Mouse (Mus musculus) limb, embryonic 14.5 days (tissue): ENCODE measurements at regions not wholly inside any gene's neighbourhood (a gene's known extent, or its start where the extent isn't known, plus 50 kb on each side); places are given as distances from the start of the nearest gene placed in this dataset.

Source experiments
- ATAC-seq: fragments of 200-750 bp; cut with Nextera tagmentation; 2 replicates; pipeline ENCODE4 v1.8.0; 2017; ENCODE audit warnings: low read depth, moderate number of reproducible peaks, moderate TSS enrichment; ENCODE audit not compliant: low FRiP score
- DNase-seq: peaks from one replicate; pipeline ENCODE4 v3.0.0-alpha.2; 2015; ENCODE audit warnings: low spot score
- H3K27ac ChIP-seq: fragments of 300-500 bp; sonication (generic); replicated peaks from 2 replicates; pipeline ENCODE4 v1.5.1; 2014; ENCODE audit warnings: low read depth, mild to moderate bottlenecking, low read length, moderate library complexity, mixed read lengths
- H3K27me3 ChIP-seq: fragments of 300-500 bp; sonication (generic); 2 replicates; pipeline ENCODE4 v1.6.1; 2014; ENCODE audit warnings: low read length, mixed read lengths; ENCODE audit not compliant: control insufficient read depth, insufficient read depth
- H3K36me3 ChIP-seq: fragments of 300-500 bp; sonication (generic); 2 replicates; pipeline ENCODE4 v1.6.1; 2014; ENCODE audit warnings: mild to moderate bottlenecking, low read length, moderate library complexity, mixed read lengths; ENCODE audit not compliant: control insufficient read depth, insufficient read depth
- H3K4me1 ChIP-seq: fragments of 300-500 bp; sonication (generic); 2 replicates; pipeline ENCODE4 v1.6.1; 2014; ENCODE audit warnings: antibody characterized with exemption, low read length, mixed read lengths; ENCODE audit not compliant: control insufficient read depth, insufficient read depth
- H3K4me2 ChIP-seq: fragments of 300-500 bp; sonication (generic); replicated peaks from 2 replicates; pipeline ENCODE4 v1.6.1; 2014; ENCODE audit warnings: low read depth, mild to moderate bottlenecking, low read length, moderate library complexity; ENCODE audit not compliant: severe bottlenecking
- H3K4me3 ChIP-seq: fragments of 300-500 bp; sonication (generic); replicated peaks from 2 replicates; pipeline ENCODE4 v1.5.1; 2014; ENCODE audit warnings: low read length
- H3K9ac ChIP-seq: fragments of 300-500 bp; sonication (generic); 2 replicates; pipeline ENCODE4 v1.6.1; 2014; ENCODE audit warnings: mild to moderate bottlenecking, low read depth, low read length, moderate library complexity; ENCODE audit not compliant: severe bottlenecking
- H3K9me3 ChIP-seq: fragments of 300-500 bp; sonication (generic); 2 replicates; pipeline ENCODE4 v1.6.1; 2016; ENCODE audit warnings: low read length; ENCODE audit not compliant: control insufficient read depth
- POLR2A ChIP-seq: fragments of 200-500 bp; IDR thresholded peaks from 2 replicates; pipeline ENCODE4 v1.8.0; 2012; ENCODE audit warnings: inconsistent platforms, mild to moderate bottlenecking, moderate library complexity, borderline replicate concordance; ENCODE audit not compliant: insufficient read depth, insufficient read length; ENCODE audit errors: extremely low read depth
- WGBS: fragments of 180-500 bp; shearing (Covaris S2); extraction: QIAGEN DNeasy Blood & Tissue Kit; methylation state at CpG from one replicate; pipeline ENCODE4 v1.1.7; 2014; 5-methylcytosine and 5-hydroxymethylcytosine counted together

- H3K9me3 ChIP-seq: no peaks in the 10 kb centered on the region
- ATAC-seq (no peak), DNase-seq (no peak)
- H3K36me3 ChIP-seq: no peaks in the 10 kb centered on the region
- no peak for TF ChIP-seq POLR2A
- H3K4me2 ChIP-seq: no peak overlapping the region
- no peaks in the 10 kb centered on the region for H3K4me1 ChIP-seq
- 49% methylated on average over 5 of the region's 5 CpGs for WGBS
- H3K9ac ChIP-seq: no peak overlapping the region
- no peak overlapping the region for H3K27ac ChIP-seq
- no peaks in the 10 kb centered on the region for H3K27me3 ChIP-seq
- H3K4me3 ChIP-seq: no peak overlapping the region
Observed at GRCm38 (mm10) chr10:51191407-51192059, 288.9 kb upstream of the Gm49339 start.

- H3K4me2 ChIP-seq: no peak overlapping the region
- WGBS: 69% methylated on average over 4 of the region's 4 CpGs
- no peaks in the 10 kb centered on the region for H3K4me1 ChIP-seq
- DNase-seq (no peak), ATAC-seq (no peak)
- H3K9ac ChIP-seq: no peak overlapping the region
- H3K27ac ChIP-seq: no peak overlapping the region
- TF ChIP-seq POLR2A: no peak
- no peak overlapping the region for H3K4me3 ChIP-seq
- no peaks in the 10 kb centered on the region for H3K9me3 ChIP-seq
- H3K27me3 ChIP-seq: no peaks in the 10 kb centered on the region
- no peaks in the 10 kb centered on the region for H3K36me3 ChIP-seq
Observed at GRCm38 (mm10) chr10:51219481-51219880, 260.9 kb upstream of the Gm49339 start.

DNA sequence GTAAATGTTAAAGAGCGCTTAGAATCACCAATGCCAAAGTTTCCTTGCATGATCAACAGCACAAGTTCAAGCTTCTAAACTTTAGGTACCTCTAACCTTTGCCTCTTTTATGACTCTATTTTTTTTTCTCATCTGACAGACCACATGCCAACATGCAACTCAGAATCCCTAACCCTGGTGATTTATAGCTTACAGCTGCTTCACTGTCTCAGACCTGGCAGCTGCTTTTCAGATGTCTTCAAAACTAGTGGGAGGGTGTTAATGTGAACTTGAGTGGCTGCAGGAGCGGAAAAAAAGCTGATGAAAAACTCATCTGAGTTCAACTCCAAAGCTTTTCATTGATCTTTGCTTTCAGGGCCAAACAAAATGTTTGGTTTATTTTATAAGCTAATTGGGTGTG lies 246.8 kb upstream of the Gm49339 start:
- peak; percentile 27 for DNase-seq
- Histone ChIP-seq H3K4me1 (no peaks in the 10 kb centered on the region), H3K27me3 (no peaks in the 10 kb centered on the region), H3K4me2 (no peak overlapping the region), H3K4me3 (no peak overlapping the region), H3K27ac (no peak overlapping the region), H3K9ac (no peak overlapping the region), H3K36me3 (no peaks in the 10 kb centered on the region), H3K9me3 (no peaks in the 10 kb centered on the region)
- 46% methylated on average over 2 of the region's 2 CpGs for WGBS
- no peak for ATAC-seq
- TF ChIP-seq POLR2A: no peak

DNA sequence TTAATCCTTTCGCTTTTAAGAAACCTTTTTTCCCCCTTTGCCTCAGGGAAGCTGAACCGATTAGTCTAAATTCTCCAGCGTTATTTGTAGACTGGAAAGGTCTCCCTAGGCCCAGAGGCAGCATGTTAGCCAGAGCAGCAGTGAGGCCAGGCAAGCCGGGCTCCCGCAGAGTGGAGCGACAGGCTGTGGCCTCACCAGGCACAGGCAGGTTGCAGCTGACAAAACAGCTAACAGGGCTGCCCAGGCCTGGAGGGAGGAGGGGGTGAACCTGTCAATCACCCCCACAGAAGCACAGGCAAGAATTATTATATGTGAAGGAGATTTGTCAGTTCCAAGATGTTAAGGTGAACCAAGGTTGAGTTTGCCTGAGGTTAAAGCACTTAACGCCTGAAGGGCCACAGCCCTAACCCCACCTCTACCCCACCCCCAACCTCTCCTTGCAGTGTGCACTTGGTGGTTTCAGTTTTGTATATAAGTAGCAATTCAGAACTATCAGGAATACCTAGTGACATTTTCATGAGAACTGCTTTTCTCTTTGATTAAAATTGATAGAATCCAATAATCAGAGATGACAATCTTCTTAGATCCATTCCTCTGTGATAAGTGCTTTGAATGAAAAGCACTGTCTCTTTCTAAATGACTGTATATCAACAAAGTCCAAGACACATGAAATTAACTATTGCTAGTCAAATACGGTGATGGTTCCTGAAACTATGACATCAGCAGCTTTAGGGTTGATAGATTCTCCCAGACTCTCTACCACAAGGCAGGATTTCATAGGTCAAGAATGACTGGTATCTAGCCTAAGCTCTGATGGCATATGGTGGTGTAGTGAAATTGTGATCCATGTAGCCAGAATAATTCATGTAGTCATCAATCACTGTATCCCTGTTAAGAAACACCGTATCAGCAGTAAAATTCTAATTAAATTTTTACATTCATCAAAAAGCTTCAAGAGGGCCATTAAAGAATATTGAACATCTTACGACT lies 244.5 kb upstream of the Gm49339 start:
- TF ChIP-seq POLR2A: no peak
- no peaks in the 10 kb centered on the region for H3K36me3 ChIP-seq
- H3K4me3 ChIP-seq: no peak overlapping the region
- no peak overlapping the region for H3K27ac ChIP-seq
- H3K4me1 ChIP-seq: no peaks in the 10 kb centered on the region
- H3K4me2 ChIP-seq: no peak overlapping the region
- DNase-seq (no peak), ATAC-seq (no peak)
- WGBS: 24% methylated on average over 10 of the region's 10 CpGs
- no peaks in the 10 kb centered on the region for H3K27me3 ChIP-seq
- no peak overlapping the region for H3K9ac ChIP-seq
- no peaks in the 10 kb centered on the region for H3K9me3 ChIP-seq

GRCm38 (mm10) chr10:51238103-51238502 lies 242.3 kb upstream of the Gm49339 start:
- Histone ChIP-seq H3K4me2 (no peak overlapping the region), H3K27ac (no peak overlapping the region), H3K9me3 (no peaks in the 10 kb centered on the region), H3K9ac (no peak overlapping the region), H3K4me3 (no peak overlapping the region), H3K27me3 (no peaks in the 10 kb centered on the region), H3K36me3 (no peaks in the 10 kb centered on the region), H3K4me1 (no peaks in the 10 kb centered on the region)
- ATAC-seq (no peak), DNase-seq (no peak)
- no peak for TF ChIP-seq POLR2A
